Comparison of ENCODE assay signal across 10 mouse cellular contexts in genomic region chr4:118465697-118466163, GRCm38 (mm10). TPM values are rescaled to one million over a fixed set of nuclear protein-coding genes. Genes with fewer than 3 reads are reported as not detected.
A peak's percentile ranks its signal among the peaks of the same experiment; 100 is the strongest.
DNase-seq lines count a peak whose midpoint lies in the region; ATAC-seq and TF ChIP-seq lines count a peak whose summit lies in the region.
"Had no signal": no experiment of that assay in that cellular context is flagged by ENCODE, and none has a peak within 500 bp of the region (broad histone marks: within the 10 kb centered on the region; RNA-seq: fewer than 3 reads in every experiment).

No protein-coding gene starts in this region.

- ATAC-seq in embryonic facial prominence, embryonic 11.5 days (replicated peaks; ENCODE audit: insufficient number of reproducible peaks, low FRiP score, low TSS enrichment, low read depth): 0 out of 2 replicates have a peak, but pooled peaks have one; percentile 23
- ATAC-seq in intestine, postnatal 0 days: peak; percentile 49; the same call in 1 of the 2 replicates

- H3K9me3 ChIP-seq in embryonic facial prominence, embryonic 11.5 days (replicated peaks; ENCODE audit: control insufficient read depth, low read length): no peaks in the 10 kb centered on the region
- H3K9me3 ChIP-seq in intestine, postnatal 0 days (ENCODE audit: control insufficient read depth): no peaks in the 10 kb centered on the region
- no peaks in the 10 kb centered on the region for H3K9me3 ChIP-seq in megakaryocyte, embryonic 14.5 days
- H3K9me3 ChIP-seq: embryonic facial prominence, embryonic 15.5 days had no signal

- TF ChIP-seq CTCF in intestine, postnatal 0 days (IDR thresholded peaks at IDR 0.05; ENCODE audit: low read depth): no peak

- H3K27ac ChIP-seq in embryonic facial prominence, embryonic 11.5 days (replicated peaks; ENCODE audit: low read depth, low read length): no peak overlapping the region
- no peak overlapping the region for H3K27ac ChIP-seq in intestine, postnatal 0 days (ENCODE audit: low read depth, low read length)
- H3K27ac ChIP-seq: embryonic facial prominence, embryonic 15.5 days had no signal

- H3K4me1 ChIP-seq in embryonic facial prominence, embryonic 11.5 days (ENCODE audit: control insufficient read depth, insufficient read depth, low read length): no peaks in the 10 kb centered on the region
- H3K4me1 ChIP-seq in intestine, postnatal 0 days (replicated peaks; ENCODE audit: control insufficient read depth, insufficient read depth, low read length): no peaks in the 10 kb centered on the region
- peaks cover 100% of the 10 kb centered on the region for H3K4me1 ChIP-seq in megakaryocyte, embryonic 14.5 days
- H3K4me1 ChIP-seq: embryonic facial prominence, embryonic 15.5 days had no signal

- no peak overlapping the region for H3K4me2 ChIP-seq in embryonic facial prominence, embryonic 11.5 days (ENCODE audit: low read depth, low read length)
- no peak overlapping the region for H3K4me2 ChIP-seq in intestine, postnatal 0 days (replicated peaks; ENCODE audit: low read depth)
- H3K4me2 ChIP-seq: embryonic facial prominence, embryonic 15.5 days had no signal

- no peak overlapping the region for H3K9ac ChIP-seq in embryonic facial prominence, embryonic 11.5 days (replicated peaks; ENCODE audit: low read length)
- H3K9ac ChIP-seq in intestine, postnatal 0 days (ENCODE audit: low read depth, low read length): no peak overlapping the region
- H3K9ac ChIP-seq: embryonic facial prominence, embryonic 15.5 days had no signal

- DNase-seq in adrenal gland, adult 2 months: peak; percentile 34
- DNase-seq in adrenal gland, postnatal 25 days: no peak
- peak; percentile 35 for DNase-seq in embryonic facial prominence, embryonic 11.5 days (ENCODE audit: low spot score)
- no peak for DNase-seq in layer of hippocampus, postnatal 36 days
- DNase-seq in thymus, postnatal 4 days: no peak
- DNase-seq in right cerebral cortex, postnatal 36 days (ENCODE audit: low spot score in 2 of 2): no peak

- H3K27me3 ChIP-seq in embryonic facial prominence, embryonic 11.5 days (ENCODE audit: control insufficient read depth, insufficient read depth, low read length): no peaks in the 10 kb centered on the region
- no peaks in the 10 kb centered on the region for H3K27me3 ChIP-seq in intestine, postnatal 0 days (replicated peaks; ENCODE audit: control insufficient read depth, insufficient read depth, low read length)
- H3K27me3 ChIP-seq in megakaryocyte, embryonic 14.5 days (replicated peaks): no peaks in the 10 kb centered on the region
- H3K27me3 ChIP-seq: embryonic facial prominence, embryonic 15.5 days had no signal

- no peak overlapping the region for H3K4me3 ChIP-seq in embryonic facial prominence, embryonic 11.5 days (ENCODE audit: low read depth, low read length)
- H3K4me3 ChIP-seq in intestine, postnatal 0 days (ENCODE audit: low read depth, low read length): no peak overlapping the region
- H3K4me3 ChIP-seq in megakaryocyte, embryonic 14.5 days (replicated peaks): peak overlapping the region; percentile 88
- H3K4me3 ChIP-seq: embryonic facial prominence, embryonic 15.5 days had no signal

- H3K36me3 ChIP-seq in embryonic facial prominence, embryonic 11.5 days (replicated peaks; ENCODE audit: control insufficient read depth, insufficient read depth, low read depth, low read length): no peaks in the 10 kb centered on the region
- H3K36me3 ChIP-seq in intestine, postnatal 0 days (ENCODE audit: control insufficient read depth, insufficient read depth): no peaks in the 10 kb centered on the region
- H3K36me3 ChIP-seq in megakaryocyte, embryonic 14.5 days (replicated peaks; ENCODE audit: low read length): peaks cover 86% of the 10 kb centered on the region
- H3K36me3 ChIP-seq: embryonic facial prominence, embryonic 15.5 days had no signal

- 54% methylated on average over 11 of the region's 11 CpGs for WGBS in embryonic facial prominence, embryonic 11.5 days
- WGBS in intestine, postnatal 0 days: 31% methylated on average over 11 of the region's 11 CpGs

RNA-seq across cellular contexts. Expression of gene Mpl, which starts 8.4 kb away (rescaled TPM):
- total RNA-seq in adrenal gland, adult 2 months (2021): under 1 TPM in 1 of 2 experiments, not detected in 1; 0.17 TPM
- 0.04 TPM in 1 of 2 replicates, not detected in the other for polyA plus RNA-seq in adrenal gland, adult 2 months (2012; rRNA removed)
- not detected in 2 replicates for total RNA-seq in adrenal gland, postnatal 25 days (2021)
- 1.2 and 1.4 TPM in 2 replicates for polyA plus RNA-seq in embryonic facial prominence, embryonic 11.5 days (2014; fragmentation: Nextera tagmentation; extraction: Ambion mirVana)
- 0.05 and 0.10 TPM in 2 replicates for polyA plus RNA-seq in intestine, postnatal 0 days (2015; fragmentation: Nextera tagmentation; extraction: Ambion mirVana)
- 425 and 2,158 TPM in 2 replicates for polyA plus RNA-seq in megakaryocyte, embryonic 14.5 days (2012; ENCODE audit: insufficient read depth, low replicate concordance)
- total RNA-seq in layer of hippocampus, postnatal 36 days (2021): not detected
- total RNA-seq: layer of hippocampus, adult 18-20 months had no signal

RNA-seq across cellular contexts. Expression of gene Tie1, which starts 24.1 kb away (rescaled TPM):
- 10 to 100 TPM; 30.3 to 52.5 TPM for total RNA-seq in adrenal gland, adult 2 months (2021)
- 78.4 and 96.9 TPM in 2 replicates for polyA plus RNA-seq in adrenal gland, adult 2 months (2012; rRNA removed)
- total RNA-seq in adrenal gland, postnatal 25 days (2021): 36.3 and 44.4 TPM in 2 replicates
- polyA plus RNA-seq in embryonic facial prominence, embryonic 11.5 days (2014; fragmentation: Nextera tagmentation; extraction: Ambion mirVana): 8.9 and 11.8 TPM in 2 replicates
- polyA plus RNA-seq in intestine, postnatal 0 days (2015; fragmentation: Nextera tagmentation; extraction: Ambion mirVana): 11.3 and 11.9 TPM in 2 replicates
- polyA plus RNA-seq in megakaryocyte, embryonic 14.5 days (2012; ENCODE audit: insufficient read depth, low replicate concordance): 32.0 and 48.6 TPM in 2 replicates
- 1 to 10 TPM; 7.1 to 8.5 TPM for total RNA-seq in layer of hippocampus, postnatal 36 days (2021)

RNA-seq across cellular contexts. Expression of gene Cdc20, which starts 28.6 kb away (rescaled TPM):
- total RNA-seq in adrenal gland, adult 2 months (2021): 1 to 10 TPM; 3.6 to 4.5 TPM
- polyA plus RNA-seq in adrenal gland, adult 2 months (2012; rRNA removed): 6.9 and 8.1 TPM in 2 replicates
- total RNA-seq in adrenal gland, postnatal 25 days (2021): 10.8 and 14.9 TPM in 2 replicates
- polyA plus RNA-seq in embryonic facial prominence, embryonic 11.5 days (2014; fragmentation: Nextera tagmentation; extraction: Ambion mirVana): 298 and 317 TPM in 2 replicates
- polyA plus RNA-seq in intestine, postnatal 0 days (2015; fragmentation: Nextera tagmentation; extraction: Ambion mirVana): 37.3 and 42.7 TPM in 2 replicates
- 89.0 and 104 TPM in 2 replicates for polyA plus RNA-seq in megakaryocyte, embryonic 14.5 days (2012; ENCODE audit: insufficient read depth, low replicate concordance)
- total RNA-seq in layer of hippocampus, postnatal 36 days (2021): 1 to 10 TPM in 1 of 2 experiments, under 1 TPM in 1; 0.82 to 1.5 TPM

RNA-seq across cellular contexts. Expression of gene Elovl1, which starts 37.8 kb away (rescaled TPM):
- total RNA-seq in adrenal gland, adult 2 months (2021): 100 to 1,000 TPM in 1 of 2 experiments, 10 to 100 TPM in 1; 81.0 to 123 TPM
- 158 and 228 TPM in 2 replicates for polyA plus RNA-seq in adrenal gland, adult 2 months (2012; rRNA removed)
- 120 and 128 TPM in 2 replicates for total RNA-seq in adrenal gland, postnatal 25 days (2021)
- polyA plus RNA-seq in embryonic facial prominence, embryonic 11.5 days (2014; fragmentation: Nextera tagmentation; extraction: Ambion mirVana): 38.6 and 43.5 TPM in 2 replicates
- polyA plus RNA-seq in intestine, postnatal 0 days (2015; fragmentation: Nextera tagmentation; extraction: Ambion mirVana): 221 and 225 TPM in 2 replicates
- 148 and 265 TPM in 2 replicates for polyA plus RNA-seq in megakaryocyte, embryonic 14.5 days (2012; ENCODE audit: insufficient read depth, low replicate concordance)
- total RNA-seq in layer of hippocampus, postnatal 36 days (2021): 10 to 100 TPM; 26.4 to 28.5 TPM

RNA-seq across cellular contexts. Expression of gene Med8, which starts 56.6 kb away (rescaled TPM):
- 10 to 100 TPM; 55.6 to 68.1 TPM for total RNA-seq in adrenal gland, adult 2 months (2021)
- 10.6 and 12.1 TPM in 2 replicates for polyA plus RNA-seq in adrenal gland, adult 2 months (2012; rRNA removed)
- total RNA-seq in adrenal gland, postnatal 25 days (2021): 67.9 and 85.3 TPM in 2 replicates
- 141 and 167 TPM in 2 replicates for polyA plus RNA-seq in embryonic facial prominence, embryonic 11.5 days (2014; fragmentation: Nextera tagmentation; extraction: Ambion mirVana)
- 71.8 and 76.0 TPM in 2 replicates for polyA plus RNA-seq in intestine, postnatal 0 days (2015; fragmentation: Nextera tagmentation; extraction: Ambion mirVana)
- 12.6 and 39.3 TPM in 2 replicates for polyA plus RNA-seq in megakaryocyte, embryonic 14.5 days (2012; ENCODE audit: insufficient read depth, low replicate concordance)
- 10 to 100 TPM; 54.6 to 61.5 TPM for total RNA-seq in layer of hippocampus, postnatal 36 days (2021)

Comparison
In these comparisons a context has a peak if more than half of its experiments do, and no peak if none do; other contexts are left out.
1. DNase-seq: peak in adrenal gland, adult 2 months (single experiment) and embryonic facial prominence, embryonic 11.5 days (single experiment); none in adrenal gland, postnatal 25 days (single experiment), layer of hippocampus, postnatal 36 days (0 of 2), thymus, postnatal 4 days (single experiment) and right cerebral cortex, postnatal 36 days (0 of 2).
2. RNA of gene Mpl, which starts 8.4 kb away (polyA plus RNA-seq): 425 to 2,158 TPM in megakaryocyte, embryonic 14.5 days; 1.2 to 1.4 TPM in embryonic facial prominence, embryonic 11.5 days, 0.05 to 0.10 TPM in intestine, postnatal 0 days and 0.04 TPM in adrenal gland, adult 2 months; every median in the first group is over 100 times any median in the second.